In genomic region chr13:59229111-59229541, GRCm38 (mm10) we compare ENCODE assay signal across 23 mouse cellular contexts.
A peak's percentile ranks its signal among the peaks of the same experiment; 100 is the strongest.
DNase-seq lines count a peak whose midpoint lies in the region; ATAC-seq and TF ChIP-seq lines count a peak whose summit lies in the region.
"Had no signal": no experiment of that assay in that cellular context is flagged by ENCODE, and none has a peak within 500 bp of the region (broad histone marks: within the 10 kb centered on the region; RNA-seq: fewer than 3 reads in every experiment).

No protein-coding gene starts in this region.

- H3K4me2 ChIP-seq in liver, postnatal 0 days (ENCODE audit: low read depth, low read length): no peak overlapping the region
- no peak overlapping the region for H3K4me2 ChIP-seq in liver, embryonic 11.5 days
- H3K4me2 ChIP-seq: embryonic facial prominence, embryonic 12.5 days; hindbrain, embryonic 14.5 days; kidney, embryonic 15.5 days; liver, embryonic 15.5 days; stomach, embryonic 15.5 days had no signal

- H3K4me3 ChIP-seq in liver, postnatal 0 days (ENCODE audit: low read depth, low read length): no peak overlapping the region
- no peak overlapping the region for H3K4me3 ChIP-seq in liver, embryonic 11.5 days (ENCODE audit: low read depth, low read length)
- peak overlapping the region; percentile 47 for H3K4me3 ChIP-seq in brown adipose tissue, adult 24 weeks (ENCODE audit: insufficient read depth, low read depth, low read length)
- H3K4me3 ChIP-seq: embryonic facial prominence, embryonic 12.5 days; erythroblast, embryonic 14.5 days; heart, embryonic 13.5 days; kidney, embryonic 15.5 days; liver, embryonic 15.5 days; midbrain, embryonic 10.5 days; stomach, embryonic 15.5 days had no signal

- peak; percentile 18 for DNase-seq in adrenal gland, postnatal 14 days
- DNase-seq in adrenal gland, postnatal 25 days: no peak
- no peak for DNase-seq in liver, postnatal 0 days
- DNase-seq in liver, embryonic 11.5 days (ENCODE audit: low spot score): no peak
- no peak for DNase-seq in urinary bladder, adult 2 months (ENCODE audit: low spot score)
- DNase-seq in thymus, postnatal 10 days (ENCODE audit: low spot score in 2 of 2): no peak
- DNase-seq: cerebellum, adult 9-10 months; layer of hippocampus, postnatal 36 days; right cerebral cortex, adult 18-20 months; spleen, adult 18-20 months; thymus, adult 2 months had no signal

- peak; percentile 35; the same call in 1 of the 2 replicates for ATAC-seq in liver, postnatal 0 days
- no peak; the same call in 1 of the 2 replicates for ATAC-seq in liver, embryonic 11.5 days (replicated peaks; ENCODE audit: low FRiP score)
- ATAC-seq in megakaryocyte progenitor cell, adult 5-6 weeks (replicated peaks; ENCODE audit: poor library complexity): peak; percentile 43
- ATAC-seq: CD4-positive, CD25-positive, alpha-beta regulatory T cell, adult 4 months; forebrain, embryonic 16.5 days had no signal

- 81% methylated on average over 6 of the region's 6 CpGs for WGBS in liver, postnatal 0 days (ENCODE audit: insufficient replicate concordance)
- 85% methylated on average over 6 of the region's 6 CpGs for WGBS in liver, embryonic 11.5 days

- no peaks in the 10 kb centered on the region for H3K4me1 ChIP-seq in liver, postnatal 0 days (ENCODE audit: insufficient read depth)
- no peaks in the 10 kb centered on the region; the same call in 1 of the 2 replicates for H3K4me1 ChIP-seq in liver, embryonic 11.5 days (replicated peaks; ENCODE audit: control insufficient read depth, insufficient read depth, low read length)
- no peaks in the 10 kb centered on the region; the same call in none of the 2 replicates for H3K4me1 ChIP-seq in brown adipose tissue, adult 24 weeks (ENCODE audit: control insufficient read depth, insufficient read depth, insufficient read length, low read length)
- H3K4me1 ChIP-seq: embryonic facial prominence, embryonic 12.5 days; kidney, embryonic 15.5 days had no signal

- no peaks in the 10 kb centered on the region for H3K27me3 ChIP-seq in liver, postnatal 0 days (ENCODE audit: insufficient read depth, low read length)
- H3K27me3 ChIP-seq in liver, embryonic 11.5 days (replicated peaks; ENCODE audit: control insufficient read depth, insufficient read depth, low read length): no peaks in the 10 kb centered on the region
- H3K27me3 ChIP-seq: embryonic facial prominence, embryonic 12.5 days; heart, embryonic 13.5 days; kidney, embryonic 15.5 days; liver, embryonic 15.5 days; stomach, embryonic 15.5 days had no signal

- H3K9me3 ChIP-seq in liver, postnatal 0 days (ENCODE audit: low read length): no peaks in the 10 kb centered on the region
- H3K9me3 ChIP-seq in liver, embryonic 11.5 days (ENCODE audit: control insufficient read depth, low read length): no peaks in the 10 kb centered on the region
- H3K9me3 ChIP-seq: embryonic facial prominence, embryonic 12.5 days; heart, embryonic 13.5 days; kidney, embryonic 15.5 days; liver, embryonic 15.5 days; midbrain, embryonic 10.5 days; stomach, embryonic 15.5 days had no signal

- TF ChIP-seq CTCF in liver, postnatal 0 days (IDR thresholded peaks at IDR 0.05; ENCODE audit: low read depth): no peak

- no peak for TF ChIP-seq EP300 in liver, postnatal 0 days (IDR thresholded peaks at IDR 0.05; ENCODE audit: low read depth)

- H3K27ac ChIP-seq in liver, postnatal 0 days (ENCODE audit: low read depth): no peak overlapping the region
- H3K27ac ChIP-seq in liver, embryonic 11.5 days (ENCODE audit: low read depth, low read length): no peak overlapping the region
- H3K27ac ChIP-seq in brown adipose tissue, adult 24 weeks (replicated peaks; ENCODE audit: low read depth, low read length): peak overlapping the region; percentile 88
- H3K27ac ChIP-seq: embryonic facial prominence, embryonic 12.5 days; hindbrain, embryonic 14.5 days; kidney, embryonic 15.5 days; liver, embryonic 15.5 days; stomach, embryonic 15.5 days had no signal

- H3K36me3 ChIP-seq in liver, postnatal 0 days (replicated peaks; ENCODE audit: insufficient read depth, low read length): no peaks in the 10 kb centered on the region
- H3K36me3 ChIP-seq in liver, embryonic 11.5 days (ENCODE audit: control insufficient read depth, insufficient read depth, low read length): no peaks in the 10 kb centered on the region
- H3K36me3 ChIP-seq: embryonic facial prominence, embryonic 12.5 days; heart, embryonic 13.5 days; kidney, embryonic 15.5 days; liver, embryonic 15.5 days; midbrain, embryonic 10.5 days; stomach, embryonic 15.5 days had no signal

- no peak overlapping the region for H3K9ac ChIP-seq in liver, postnatal 0 days (replicated peaks)
- H3K9ac ChIP-seq in liver, embryonic 11.5 days (ENCODE audit: low read depth, low read length): no peak overlapping the region
- H3K9ac ChIP-seq: embryonic facial prominence, embryonic 12.5 days; heart, embryonic 13.5 days; hindbrain, embryonic 14.5 days; kidney, embryonic 15.5 days; liver, embryonic 15.5 days; stomach, embryonic 15.5 days had no signal
